ENCODE assay signal across 21 mouse cellular contexts in genomic region chr1:131801071-131801470, GRCm38 (mm10). TPM values are rescaled to one million over a fixed set of nuclear protein-coding genes. Genes with fewer than 3 reads are reported as not detected.
DNase-seq lines count a peak whose midpoint lies in the region; ATAC-seq and TF ChIP-seq lines count a peak whose summit lies in the region.
"Had no signal": no experiment of that assay in that cellular context is flagged by ENCODE, and none has a peak within 500 bp of the region (broad histone marks: within the 10 kb centered on the region; RNA-seq: fewer than 3 reads in every experiment).

No protein-coding gene starts in this region.

- no peak overlapping the region for H3K4me3 ChIP-seq in heart, embryonic 11.5 days (ENCODE audit: low read depth, low read length)
- no peak overlapping the region for H3K4me3 ChIP-seq in intestine, embryonic 14.5 days (ENCODE audit: low read depth, low read length)
- H3K4me3 ChIP-seq in intestine, postnatal 0 days (ENCODE audit: low read depth, low read length): no peak overlapping the region
- H3K4me3 ChIP-seq in kidney, embryonic 16.5 days (ENCODE audit: low read length): no peak overlapping the region

- no peaks in the 10 kb centered on the region for H3K9me3 ChIP-seq in heart, embryonic 11.5 days (replicated peaks; ENCODE audit: control insufficient read depth, low read length)
- no peaks in the 10 kb centered on the region for H3K9me3 ChIP-seq in intestine, embryonic 14.5 days (ENCODE audit: control insufficient read depth, low read length)
- no peaks in the 10 kb centered on the region for H3K9me3 ChIP-seq in intestine, postnatal 0 days (ENCODE audit: control insufficient read depth)
- no peaks in the 10 kb centered on the region for H3K9me3 ChIP-seq in kidney, embryonic 16.5 days (ENCODE audit: low read length)
- H3K9me3 ChIP-seq: G1E had no signal

- H3K27ac ChIP-seq in heart, embryonic 11.5 days (ENCODE audit: low read depth, low read length): no peak overlapping the region
- no peak overlapping the region for H3K27ac ChIP-seq in intestine, embryonic 14.5 days (ENCODE audit: low read depth)
- no peak overlapping the region for H3K27ac ChIP-seq in intestine, postnatal 0 days (ENCODE audit: low read depth, low read length)
- H3K27ac ChIP-seq in kidney, embryonic 16.5 days (ENCODE audit: low read length): no peak overlapping the region

- 87% methylated on average over 8 of the region's 8 CpGs for WGBS in heart, embryonic 11.5 days (ENCODE audit: insufficient replicate concordance)
- 97% methylated on average over 8 of the region's 8 CpGs for WGBS in intestine, embryonic 14.5 days
- 95% methylated on average over 8 of the region's 8 CpGs for WGBS in intestine, postnatal 0 days
- 94% methylated on average over 8 of the region's 8 CpGs for WGBS in kidney, embryonic 16.5 days

- no peaks in the 10 kb centered on the region for H3K27me3 ChIP-seq in heart, embryonic 11.5 days (ENCODE audit: control insufficient read depth, insufficient read depth, low read length)
- 0 out of 2 replicates have a peak, but pooled peaks cover 4% of the 10 kb centered on the region for H3K27me3 ChIP-seq in intestine, embryonic 14.5 days (replicated peaks; ENCODE audit: control insufficient read depth, insufficient read depth, low read length)
- H3K27me3 ChIP-seq in intestine, postnatal 0 days (replicated peaks; ENCODE audit: control insufficient read depth, insufficient read depth, low read length): no peaks in the 10 kb centered on the region
- H3K27me3 ChIP-seq in kidney, embryonic 16.5 days (ENCODE audit: insufficient read depth, low read length): peaks cover 4% of the 10 kb centered on the region; the same call in 1 of the 2 replicates

- ATAC-seq in heart, embryonic 11.5 days (replicated peaks; ENCODE audit: insufficient number of reproducible peaks, low FRiP score, low TSS enrichment): no peak
- no peak for ATAC-seq in intestine, embryonic 14.5 days (replicated peaks; ENCODE audit: low FRiP score, low TSS enrichment, low read depth)
- ATAC-seq in intestine, postnatal 0 days: no peak
- ATAC-seq in kidney, embryonic 16.5 days (ENCODE audit: low FRiP score, low TSS enrichment): no peak
- ATAC-seq: activated CD4-positive, CD25-positive, alpha-beta regulatory T cell, adult 4 months; CD4-positive, CD25-positive, alpha-beta regulatory T cell, adult 4 months; Patski had no signal

- no peaks in the 10 kb centered on the region for H3K36me3 ChIP-seq in heart, embryonic 11.5 days (ENCODE audit: control insufficient read depth, insufficient read depth, low read length)
- H3K36me3 ChIP-seq in intestine, embryonic 14.5 days (ENCODE audit: control insufficient read depth, insufficient read depth, low read length): no peaks in the 10 kb centered on the region
- 0 out of 2 replicates have a peak, but pooled peaks cover 4% of the 10 kb centered on the region for H3K36me3 ChIP-seq in intestine, postnatal 0 days (ENCODE audit: control insufficient read depth, insufficient read depth)
- H3K36me3 ChIP-seq in kidney, embryonic 16.5 days (ENCODE audit: insufficient read depth, low read length): no peaks in the 10 kb centered on the region
- H3K36me3 ChIP-seq: G1E had no signal

- DNase-seq in heart, adult 11 months: peak; percentile 88
- DNase-seq in intestine, embryonic 14.5 days (ENCODE audit: low spot score): peak; percentile 28
- peak; percentile 1 for DNase-seq in kidney, adult 11 months
- DNase-seq: adrenal gland, adult 2 months; adrenal gland, adult 8-10 months; adrenal gland, postnatal 10 days; adrenal gland, postnatal 14 days; adrenal gland, postnatal 25 days; adrenal gland, postnatal 36 days; B cell, adult 2 months; cerebellum, adult 11 months; cerebellum, adult 11-12 months; cerebellum, adult 18-20 months had no signal

- no peak overlapping the region for H3K9ac ChIP-seq in heart, embryonic 11.5 days (ENCODE audit: low read depth, low read length)
- H3K9ac ChIP-seq in intestine, embryonic 14.5 days (ENCODE audit: low read length): no peak overlapping the region
- no peak overlapping the region for H3K9ac ChIP-seq in intestine, postnatal 0 days (ENCODE audit: low read depth, low read length)
- H3K9ac ChIP-seq in kidney, embryonic 16.5 days (replicated peaks; ENCODE audit: low read length): no peak overlapping the region

- H3K4me2 ChIP-seq in heart, embryonic 11.5 days: no peak overlapping the region
- no peak overlapping the region for H3K4me2 ChIP-seq in intestine, embryonic 14.5 days (ENCODE audit: low read length)
- no peak overlapping the region for H3K4me2 ChIP-seq in intestine, postnatal 0 days (replicated peaks; ENCODE audit: low read depth)
- no peak overlapping the region for H3K4me2 ChIP-seq in kidney, embryonic 16.5 days (replicated peaks; ENCODE audit: low read depth, low read length)

- peaks cover 3% of the 10 kb centered on the region; the same call in 1 of the 2 replicates for H3K4me1 ChIP-seq in heart, embryonic 11.5 days (ENCODE audit: control insufficient read depth, insufficient read depth, low read length)
- no peaks in the 10 kb centered on the region; the same call in 1 of the 2 replicates for H3K4me1 ChIP-seq in intestine, embryonic 14.5 days (replicated peaks; ENCODE audit: control insufficient read depth, insufficient read depth, low read length)
- no peaks in the 10 kb centered on the region for H3K4me1 ChIP-seq in intestine, postnatal 0 days (replicated peaks; ENCODE audit: control insufficient read depth, insufficient read depth, low read length)
- H3K4me1 ChIP-seq in kidney, embryonic 16.5 days (ENCODE audit: insufficient read depth, low read length): no peaks in the 10 kb centered on the region

- TF ChIP-seq CTCF in intestine, postnatal 0 days (IDR thresholded peaks at IDR 0.05; ENCODE audit: low read depth): no peak

RNA-seq across cellular contexts. Expression of gene Pm20d1, which starts 3.9 kb away (rescaled TPM):
- 0.75 and 1.3 TPM in 2 replicates for polyA plus RNA-seq in heart, embryonic 11.5 days (2014; fragmentation: Nextera tagmentation; extraction: Ambion mirVana)
- polyA plus RNA-seq in intestine, embryonic 14.5 days (2014; fragmentation: Nextera tagmentation; extraction: Ambion mirVana): 0.71 and 1.4 TPM in 2 replicates
- polyA plus RNA-seq in intestine, postnatal 0 days (2015; fragmentation: Nextera tagmentation; extraction: Ambion mirVana): 17.3 and 19.8 TPM in 2 replicates
- 4.2 and 5.0 TPM in 2 replicates for polyA plus RNA-seq in kidney, embryonic 16.5 days (2015; fragmentation: Nextera tagmentation; extraction: Ambion mirVana)
- polyA plus RNA-seq: activated CD4-positive, CD25-positive, alpha-beta regulatory T cell, adult 4 months; G1E; Patski had no signal

RNA-seq across cellular contexts. Expression of gene Slc41a1, which starts 26.2 kb away (rescaled TPM):
- 6.4 and 8.7 TPM in 2 replicates for polyA plus RNA-seq in heart, embryonic 11.5 days (2014; fragmentation: Nextera tagmentation; extraction: Ambion mirVana)
- 8.4 and 8.9 TPM in 2 replicates for polyA plus RNA-seq in intestine, embryonic 14.5 days (2014; fragmentation: Nextera tagmentation; extraction: Ambion mirVana)
- 3.5 and 3.8 TPM in 2 replicates for polyA plus RNA-seq in intestine, postnatal 0 days (2015; fragmentation: Nextera tagmentation; extraction: Ambion mirVana)
- 16.0 and 16.1 TPM in 2 replicates for polyA plus RNA-seq in kidney, embryonic 16.5 days (2015; fragmentation: Nextera tagmentation; extraction: Ambion mirVana)

RNA-seq across cellular contexts. Expression of gene Slc26a9, which starts 57.2 kb away (rescaled TPM):
- polyA plus RNA-seq in heart, embryonic 11.5 days (2014; fragmentation: Nextera tagmentation; extraction: Ambion mirVana): not detected in 2 replicates
- polyA plus RNA-seq in intestine, embryonic 14.5 days (2014; fragmentation: Nextera tagmentation; extraction: Ambion mirVana): 0.51 and 0.52 TPM in 2 replicates
- 0.03 and 0.67 TPM in 2 replicates for polyA plus RNA-seq in intestine, postnatal 0 days (2015; fragmentation: Nextera tagmentation; extraction: Ambion mirVana)
- 0.16 and 0.33 TPM in 2 replicates for polyA plus RNA-seq in kidney, embryonic 16.5 days (2015; fragmentation: Nextera tagmentation; extraction: Ambion mirVana)
- polyA plus RNA-seq: activated CD4-positive, CD25-positive, alpha-beta regulatory T cell, adult 4 months; C2C12; CD4-positive, CD25-positive, alpha-beta regulatory T cell, adult 4 months had no signal

Comparison
In these comparisons a context has a peak if more than half of its experiments do, and no peak if none do; other contexts are left out.
1. DNase-seq: peak in every context shown above with its lines; median percentile 88 in heart, adult 11 months; 28 in intestine, embryonic 14.5 days; 1 in kidney, adult 11 months.